Mouse (Mus musculus) CH12.LX (cell line): ENCODE data around the gene Gif. TPM values are rescaled to one million over a fixed set of nuclear protein-coding genes. Genes with fewer than 3 reads are reported as not detected.

Experiments
- DNase-seq: peaks from one replicate; pipeline ENCODE4 v3.0.0-alpha.2; 2013; ENCODE audit errors: extremely low read depth
- H3K27ac ChIP-seq: 2 replicates; pipeline ENCODE4 v1.5.1; 2012; ENCODE audit warnings: low read depth, mild to moderate bottlenecking, control low read depth, moderate library complexity; ENCODE audit not compliant: insufficient read depth
- H3K27me3 ChIP-seq: replicated peaks from 2 replicates; pipeline ENCODE3; 2012; ENCODE audit warnings: inconsistent platforms
- H3K36me3 ChIP-seq, 2 experiments: replicated peaks in 1 of 2; 2 replicates each; pipeline versions ENCODE3 to v1.6.1; 2012; ENCODE audit warnings: inconsistent platforms in 1 of 2, low read length in 1 of 2, mild to moderate bottlenecking in 1 of 2, mixed read lengths in 1 of 2, moderate library complexity in 1 of 2; ENCODE audit not compliant: control insufficient read depth in 1 of 2, insufficient read depth in 1 of 2
- H3K4me1 ChIP-seq, 2 experiments: 2 replicates each; pipeline ENCODE4 v1.6.1; 2012; ENCODE audit warnings: inconsistent platforms in 1 of 2, moderate library complexity in 1 of 2; ENCODE audit not compliant: insufficient read depth in 2 of 2, control insufficient read depth in 1 of 2
- H3K4me2 ChIP-seq: 2 replicates; pipeline ENCODE4 v1.6.1; 2012; ENCODE audit warnings: low read depth, mild to moderate bottlenecking, control low read depth; ENCODE audit not compliant: poor library complexity, insufficient read depth, severe bottlenecking
- H3K4me3 ChIP-seq, 3 experiments: fragments of 150-350 bp in 1 of 3; sonication (generic) in 1 of 3; replicated peaks in 1 of 3; 2 replicates each; pipeline versions ENCODE3 to v1.5.1; 2011 to 2012; ENCODE audit warnings: low read depth in 2 of 3, low read length in 2 of 3, mild to moderate bottlenecking in 2 of 3, moderate library complexity in 2 of 3, control low read depth in 1 of 3, improper control_type of control experiment in 1 of 3, inconsistent platforms in 1 of 3, mixed read lengths in 1 of 3; ENCODE audit not compliant: poor library complexity in 1 of 3
- H3K79me2 ChIP-seq: replicated peaks from 2 replicates; pipeline ENCODE4 v1.6.1; 2012; ENCODE audit warnings: mild to moderate bottlenecking, moderate library complexity; ENCODE audit not compliant: control insufficient read depth, poor library complexity, insufficient read depth, severe bottlenecking; ENCODE audit errors: extremely low read depth
- H3K9ac ChIP-seq: 2 replicates; pipeline ENCODE4 v1.6.1; 2012; ENCODE audit warnings: low read depth, mild to moderate bottlenecking, control low read depth, moderate library complexity; ENCODE audit not compliant: insufficient read depth
- H3K9me3 ChIP-seq: replicated peaks from 2 replicates; pipeline ENCODE3; 2012; ENCODE audit warnings: low read length, inconsistent platforms, mixed read lengths
- BHLHE40 ChIP-seq: IDR thresholded peaks from 2 replicates; pipeline ENCODE4 v1.6.1; 2011; ENCODE audit warnings: mild to moderate bottlenecking, low read depth, low read length, improper control_type of control experiment
- CHD1 ChIP-seq: IDR thresholded peaks from 2 replicates; pipeline ENCODE4 v1.6.1; 2012; ENCODE audit warnings: low read depth, low read length, improper control_type of control experiment, inconsistent platforms
- CHD2 ChIP-seq: IDR thresholded peaks from 2 replicates; pipeline ENCODE4 v1.6.1; 2011; ENCODE audit warnings: low read length, improper control_type of control experiment
- CTCF ChIP-seq, 2 experiments: IDR thresholded peaks in 1 of 2; conservative IDR thresholded peaks in 1 of 2; 2 replicates each; pipeline ENCODE4 v1.5.1; 2011 to 2012; ENCODE audit warnings: low read depth in 2 of 2, low read length in 2 of 2, improper control_type of control experiment in 1 of 2, inconsistent platforms in 1 of 2, mild to moderate bottlenecking in 1 of 2, moderate library complexity in 1 of 2
- E2F4 ChIP-seq: IDR thresholded peaks from 2 replicates; pipeline ENCODE4 v1.6.1; 2011; ENCODE audit warnings: low read depth, low read length, improper control_type of control experiment; ENCODE audit not compliant: insufficient replicate concordance
- ELF1 ChIP-seq: IDR thresholded peaks from 2 replicates; pipeline ENCODE4 v1.6.1; 2014; ENCODE audit warnings: low read depth, mild to moderate bottlenecking, inconsistent platforms, low read length, improper control_type of control experiment
- EP300 ChIP-seq: IDR thresholded peaks from 2 replicates; pipeline ENCODE4 v1.6.1; 2011; ENCODE audit warnings: low read length, improper control_type of control experiment
- ETS1 ChIP-seq: conservative IDR thresholded peaks from 2 replicates; pipeline ENCODE4 v1.6.1; 2012; ENCODE audit warnings: low read depth, mild to moderate bottlenecking, inconsistent platforms, low read length, improper control_type of control experiment, moderate library complexity
- GABPA ChIP-seq: IDR thresholded peaks from 2 replicates; pipeline ENCODE4 v1.6.1; 2012; ENCODE audit warnings: low read depth, low read length, improper control_type of control experiment, inconsistent platforms; ENCODE audit not compliant: insufficient replicate concordance
- HCFC1 ChIP-seq: IDR thresholded peaks from 2 replicates; pipeline ENCODE4 v1.6.1; 2012; ENCODE audit warnings: low read depth, mild to moderate bottlenecking, inconsistent platforms, low read length, improper control_type of control experiment
- IRF4 ChIP-seq: IDR thresholded peaks from 2 replicates; pipeline ENCODE4 v1.6.1; 2014; ENCODE audit warnings: low read depth, mild to moderate bottlenecking, inconsistent platforms, low read length, improper control_type of control experiment
- JUN ChIP-seq: IDR thresholded peaks from 2 replicates; pipeline ENCODE4 v1.6.1; 2011; ENCODE audit warnings: low read depth, mild to moderate bottlenecking, low read length, improper control_type of control experiment, moderate library complexity; ENCODE audit not compliant: insufficient read depth
- JUND ChIP-seq: conservative IDR thresholded peaks from 2 replicates; pipeline ENCODE4 v1.6.1; 2011; ENCODE audit warnings: low read depth, low read length, improper control_type of control experiment
- KAT2A ChIP-seq: IDR thresholded peaks from 2 replicates; pipeline ENCODE4 v1.6.1; 2012; ENCODE audit warnings: low read length, improper control_type of control experiment, inconsistent platforms; ENCODE audit not compliant: insufficient replicate concordance
- MAFK ChIP-seq: IDR thresholded peaks from 2 replicates; pipeline ENCODE4 v1.6.1; 2011; ENCODE audit warnings: low read length, improper control_type of control experiment; ENCODE audit not compliant: insufficient replicate concordance
- MAX ChIP-seq: IDR thresholded peaks from 2 replicates; pipeline ENCODE4 v1.6.1; 2011; ENCODE audit warnings: low read length, improper control_type of control experiment
- MAZ ChIP-seq: IDR thresholded peaks from 2 replicates; pipeline ENCODE4 v1.6.1; 2012; ENCODE audit warnings: low read depth, mild to moderate bottlenecking, inconsistent platforms, low read length, improper control_type of control experiment, moderate library complexity
- MEF2A ChIP-seq: IDR thresholded peaks from 2 replicates; pipeline ENCODE4 v1.6.1; 2014; ENCODE audit warnings: low read depth, mild to moderate bottlenecking, inconsistent platforms, low read length, improper control_type of control experiment, borderline replicate concordance
- MXI1 ChIP-seq: IDR thresholded peaks from 2 replicates; pipeline ENCODE4 v1.6.1; 2011; ENCODE audit warnings: mild to moderate bottlenecking, low read depth, low read length, improper control_type of control experiment
- MYC ChIP-seq: IDR thresholded peaks from 2 replicates; pipeline ENCODE4 v1.6.1; 2011; ENCODE audit warnings: low read depth, mild to moderate bottlenecking, improper control_type of control experiment, low read length
- NELFE ChIP-seq: IDR thresholded peaks from 2 replicates; pipeline ENCODE4 v1.6.1; 2011; ENCODE audit warnings: low read depth, low read length, improper control_type of control experiment
- NRF1 ChIP-seq: IDR thresholded peaks from 2 replicates; pipeline ENCODE4 v1.6.1; 2014; ENCODE audit warnings: low read depth, mild to moderate bottlenecking, inconsistent platforms, low read length, improper control_type of control experiment, moderate library complexity
- PAX5 ChIP-seq: IDR thresholded peaks from 2 replicates; pipeline ENCODE4 v1.6.1; 2012; ENCODE audit warnings: low read length, inconsistent platforms, mixed read lengths
- POLR2A ChIP-seq: IDR thresholded peaks from 2 replicates; pipeline ENCODE4 v1.6.1; 2011; ENCODE audit warnings: low read depth, mild to moderate bottlenecking, improper control_type of control experiment, low read length
- POLR2AphosphoS2 ChIP-seq: IDR thresholded peaks from 2 replicates; pipeline ENCODE4 v1.6.1; 2011; ENCODE audit warnings: low read depth, low read length, improper control_type of control experiment
- RAD21 ChIP-seq: IDR thresholded peaks from 2 replicates; pipeline ENCODE4 v1.6.1; 2011; ENCODE audit warnings: low read depth, mild to moderate bottlenecking, low read length, improper control_type of control experiment, moderate library complexity
- RCOR1 ChIP-seq: conservative IDR thresholded peaks from 2 replicates; pipeline ENCODE4 v1.6.1; 2012; ENCODE audit warnings: low read depth, mild to moderate bottlenecking, inconsistent platforms, low read length, improper control_type of control experiment
- SIN3A ChIP-seq: IDR thresholded peaks from 2 replicates; pipeline ENCODE4 v1.6.1; 2012; ENCODE audit warnings: low read length, improper control_type of control experiment, inconsistent platforms
- SMC3 ChIP-seq: IDR thresholded peaks from 2 replicates; pipeline ENCODE4 v1.6.1; 2011; ENCODE audit warnings: low read depth, low read length, improper control_type of control experiment
- TBP ChIP-seq: conservative IDR thresholded peaks from 2 replicates; pipeline ENCODE4 v1.6.1; 2011; ENCODE audit warnings: low read depth, low read length, improper control_type of control experiment
- TCF12 ChIP-seq: IDR thresholded peaks from 2 replicates; pipeline ENCODE4 v1.6.1; 2014; ENCODE audit warnings: low read depth, mild to moderate bottlenecking, inconsistent platforms, low read length, improper control_type of control experiment
- UBTF ChIP-seq: IDR thresholded peaks from 2 replicates; pipeline ENCODE4 v1.6.1; 2012; ENCODE audit warnings: low read depth, mild to moderate bottlenecking, inconsistent platforms, low read length, improper control_type of control experiment, moderate library complexity
- USF1 ChIP-seq: IDR thresholded peaks from 2 replicates; pipeline ENCODE4 v1.6.1; 2014; ENCODE audit warnings: low read depth, mild to moderate bottlenecking, inconsistent platforms, low read length, improper control_type of control experiment
- USF2 ChIP-seq: conservative IDR thresholded peaks from 2 replicates; pipeline ENCODE4 v1.6.1; 2011; ENCODE audit warnings: low read depth, low read length, improper control_type of control experiment
- ZC3H11A ChIP-seq: IDR thresholded peaks from 2 replicates; pipeline ENCODE4 v1.6.1; 2012; ENCODE audit warnings: low read depth, mild to moderate bottlenecking, inconsistent platforms, low read length, improper control_type of control experiment
- ZKSCAN1 ChIP-seq: IDR thresholded peaks from 2 replicates; pipeline ENCODE4 v1.6.1; 2012; ENCODE audit warnings: low read depth, inconsistent platforms, low read length, improper control_type of control experiment, borderline replicate concordance
- ZMIZ1 ChIP-seq: IDR thresholded peaks from 2 replicates; pipeline ENCODE4 v1.6.1; 2012; ENCODE audit warnings: low read depth, mild to moderate bottlenecking, inconsistent platforms, low read length, improper control_type of control experiment
- ZNF384 ChIP-seq: IDR thresholded peaks from 2 replicates; pipeline ENCODE4 v1.6.1; 2012; ENCODE audit warnings: low read depth, low read length, improper control_type of control experiment, inconsistent platforms
- dilution Hi-C: fragments of 300-500 bp; cut with MboI; formaldehyde crosslinking; loops from 2 replicates; pipeline ENCODE4 v1.14.3; 2020; ENCODE audit warnings: low sequenced_read_pairs; ENCODE audit not compliant: extremely low pct_unique_long_range_greater_than_20kb, extremely low pct_ligation_motif_present
- in situ Hi-C: fragments of 300-500 bp; cut with MboI; formaldehyde crosslinking; loops from 3 replicates; pipeline ENCODE4 v1.14.3; 2019; ENCODE audit warnings: low sequenced_read_pairs, low pct_ligation_motif_present, low pct_unique_long_range_greater_than_20kb, mixed read lengths
- polyA plus RNA-seq: library from polyadenylated mRNA; unstranded; fragments of >175 nt; gene quantifications from 2 replicates; pipeline ENCODE4 v1.2.1, GENCODE M21; 2012; ENCODE audit warnings: low read depth; ENCODE audit not compliant: insufficient read length
- total RNA-seq, 2 experiments: library from RNA; depleted of rRNA; stranded (reverse); fragments of 300-350 nt in 1 of 2; fragments of >200 nt in 1 of 2; gene quantifications; 2 replicates each; pipeline ENCODE4 v1.2.3; 2012 to 2014

The Gif gene
- total and polyA plus RNA-seq, 3 experiments, result 0.21 to 0.28 (median 0.24) TPM

DNA sequence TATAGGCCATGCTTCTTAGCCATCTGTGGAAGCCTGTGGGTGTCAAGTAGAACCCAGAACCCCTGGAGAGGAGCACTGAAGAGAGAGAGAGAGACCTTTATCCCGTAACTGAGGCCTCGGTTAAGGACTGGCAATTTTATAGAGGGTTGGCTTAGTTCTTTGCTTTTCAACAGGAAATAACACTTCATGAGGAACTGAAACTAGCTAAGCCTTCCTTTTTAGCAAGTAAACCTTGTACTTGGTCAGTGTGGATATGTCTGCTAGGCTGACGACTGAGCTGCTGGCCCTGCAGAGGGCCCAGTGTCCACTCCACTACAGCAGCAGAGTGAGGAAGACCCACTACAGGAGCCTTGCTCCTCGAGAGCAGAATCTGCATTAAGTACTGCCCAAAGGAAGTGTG is 19.1 kb downstream of the Gif start:
- dilution Hi-C loops, result no loop called here
- peak; percentile 60 for DNase-seq
- no peaks in the 10 kb centered on the region for H3K27me3 ChIP-seq

DNA sequence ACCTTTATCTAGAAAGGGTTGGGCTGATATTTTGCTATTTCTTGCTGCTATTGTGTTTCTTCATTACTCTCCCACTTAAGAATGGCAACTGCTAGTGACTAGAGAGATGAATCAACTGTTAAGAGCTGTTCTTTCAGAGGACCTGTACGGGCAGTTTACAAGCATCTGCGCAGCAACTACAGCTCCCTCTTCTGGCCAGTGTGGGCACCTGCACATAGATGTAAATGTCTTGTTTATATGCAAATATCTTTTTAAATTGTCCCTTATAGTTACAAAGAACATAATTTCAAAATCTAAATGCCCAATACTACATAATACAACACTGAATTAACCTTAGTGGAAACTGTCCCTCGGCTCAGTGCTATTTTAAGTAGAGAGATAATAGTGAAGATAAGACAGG is 20.8 kb downstream of the Gif start:
- Histone ChIP-seq H3K9ac (no peak overlapping the region), H3K4me1 (peaks cover 14 to 60% of the 10 kb centered on the region in 2 experiments), H3K4me2 (no peak overlapping the region), H3K4me3 (no peak overlapping the region), H3K27ac (no peak overlapping the region), H3K79me2 (peaks cover 22% of the 10 kb centered on the region), H3K27me3 (no peaks in the 10 kb centered on the region), H3K36me3 (peaks cover 6 to 13% of the 10 kb centered on the region in 2 experiments), H3K9me3 (no peaks in the 10 kb centered on the region)
- DNase-seq, result peak; percentile 76
- dilution Hi-C loops, result no loop called here
- in situ Hi-C loops, result loop anchor here (5.0 to 25.0 kb wide), 3 partner anchors 161 to 581 kb away; partner anchors contain the start of gene Ms4a13
- TF ChIP-seq TBP (no peak), MXI1 (no peak), NELFE (no peak), EP300 (no peak), SMC3 (peak; percentile 84), ZNF384 (no peak), E2F4 (no peak), ZMIZ1 (no peak), JUND (no peak), USF2 (no peak), CHD1 (no peak), POLR2A (no peak), MAX (no peak), POLR2AphosphoS2 (no peak), GABPA (no peak), MAFK (no peak), IRF4 (0 out of 2 replicates have a peak, but pooled peaks have one; percentile 6), SIN3A (no peak)

More for the DNA sequence above, 19.1 kb downstream of the Gif start:
- TF ChIP-seq NRF1 (no peak), GABPA (no peak), ZKSCAN1 (no peak), ZC3H11A (no peak), RAD21 (no peak), ZMIZ1 (peak; percentile 42; the same call in 1 of the 2 replicates), UBTF (no peak), USF2 (no peak), MAX (peak; percentile 36; the same call in 1 of the 2 replicates), JUND (no peak), IRF4 (peak; percentile 99), RCOR1 (no peak), ZNF384 (no peak), SIN3A (no peak), CHD1 (no peak), MAZ (no peak), JUN (0 out of 2 replicates have a peak, but pooled peaks have one; percentile 21), HCFC1 (peak; percentile 37), USF1 (no peak), BHLHE40 (no peak), MAFK (no peak), EP300 (peak; percentile 93), CTCF (conservative IDR thresholded peaks at IDR 0.05 in 1 of 2, IDR thresholded peaks at IDR 0.05 in 1 of 2; ENCODE audit: low read depth in 2 of 2, low read length in 2 of 2) (no peak), POLR2A (peak; percentile 45), MXI1 (no peak), MEF2A (peak; percentile 60; the same call in 1 of the 2 replicates), MYC (0 out of 2 replicates have a peak, but pooled peaks have one; percentile 31), KAT2A (no peak), TCF12 (peak; percentile 56; the same call in 1 of the 2 replicates), PAX5 (no peak), NELFE (peak; percentile 41; the same call in 1 of the 2 replicates), CHD2 (no peak), ELF1 (0 out of 2 replicates have a peak, but pooled peaks have one; percentile 23), E2F4 (no peak), POLR2AphosphoS2 (no peak), TBP (peak; percentile 70; the same call in 1 of the 2 replicates), SMC3 (no peak), ETS1 (peak; percentile 40; the same call in 1 of the 2 replicates)
- no peak overlapping the region for H3K4me3 ChIP-seq
- H3K4me1 ChIP-seq, result peaks cover 14 to 52% of the 10 kb centered on the region in 2 experiments
- peak overlapping the region; percentile 39; the same call in 1 of the 2 replicates for H3K4me2 ChIP-seq
- H3K79me2 ChIP-seq, result peaks cover 11% of the 10 kb centered on the region
- H3K27ac ChIP-seq, result peak overlapping the region; percentile 82
- in situ Hi-C loops, result loop anchor here (5.0 to 25.0 kb wide), 3 partner anchors 159 to 579 kb away; partner anchors contain the start of gene Ms4a13
- H3K9ac ChIP-seq, result peak overlapping the region; percentile 21; the same call in 1 of the 2 replicates
- H3K9me3 ChIP-seq, result no peaks in the 10 kb centered on the region
- no peaks in the 10 kb centered on the region for H3K36me3 ChIP-seq
